8 mouse cellular contexts compared by ENCODE assay signal in the genomic region with DNA sequence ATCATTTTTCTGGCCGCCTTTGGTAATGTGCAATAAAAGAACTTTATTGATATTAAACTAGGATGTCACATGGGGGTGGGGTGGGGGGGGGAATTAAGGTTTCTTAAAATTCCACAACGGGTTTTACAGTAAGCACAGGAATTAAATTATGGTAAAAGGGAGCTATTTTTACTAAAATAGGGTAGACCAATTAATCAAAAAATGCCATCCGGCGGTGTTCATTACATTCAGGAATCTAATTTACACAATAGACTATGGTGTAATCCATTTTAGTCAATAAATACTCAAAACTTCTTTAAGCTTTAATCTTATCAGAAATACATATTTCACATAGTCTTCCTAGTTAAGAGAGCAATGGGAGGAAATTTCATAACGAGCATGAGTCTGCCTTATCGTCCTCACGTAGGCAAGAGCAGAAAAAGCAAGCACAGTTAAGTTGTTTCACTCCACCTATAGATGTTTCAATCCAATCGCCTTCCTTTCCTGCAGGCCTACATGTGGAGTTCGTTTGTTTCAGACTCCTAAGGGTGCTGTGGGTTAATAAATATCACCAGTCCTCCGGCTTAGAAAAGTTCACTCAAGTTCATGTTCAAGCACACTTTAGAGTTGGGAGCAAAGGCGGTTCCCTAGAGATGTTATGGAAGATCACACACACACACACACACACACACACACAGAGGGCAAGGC. TPM values are rescaled to one million over a fixed set of nuclear protein-coding genes. Genes with fewer than 3 reads are reported as not detected.
DNase-seq lines count a peak whose midpoint lies in the region; ATAC-seq and TF ChIP-seq lines count a peak whose summit lies in the region.

No protein-coding gene starts in this region.

- H3K4me3 ChIP-seq in hindbrain, postnatal 0 days (ENCODE audit: low read length): peak overlapping the region; percentile 99
- H3K4me3 ChIP-seq in midbrain, embryonic 16.5 days (ENCODE audit: low read depth, low read length): peak overlapping the region; percentile 99

- peak; percentile 79 for DNase-seq in kidney, adult 9 months
- no peak for DNase-seq in kidney, adult 18-20 months
- peak; percentile 23 for DNase-seq in c-Kit-positive CD71-positive TER-119-positive erythroid progenitor cells, embryonic 14.5 days (ENCODE audit: low spot score)
- no peak for DNase-seq in hindbrain, postnatal 0 days (ENCODE audit: low spot score)
- DNase-seq in layer of hippocampus, adult 8-10 months (ENCODE audit: low spot score in 2 of 2): no peak
- no peak for DNase-seq in adrenal gland, postnatal 14 days
- no peak for DNase-seq in frontal cortex, postnatal 14 days (ENCODE audit: low spot score in 2 of 2)

- H3K9me3 ChIP-seq in hindbrain, postnatal 0 days (ENCODE audit: low read length): no peaks in the 10 kb centered on the region
- no peaks in the 10 kb centered on the region for H3K9me3 ChIP-seq in midbrain, embryonic 16.5 days (replicated peaks; ENCODE audit: control insufficient read depth, low read length, poor library complexity, severe bottlenecking)

- WGBS in hindbrain, postnatal 0 days: 33% methylated on average over 11 of the region's 11 CpGs
- 36% methylated on average over 11 of the region's 11 CpGs for WGBS in midbrain, embryonic 16.5 days

- TF ChIP-seq CTCF in hindbrain, postnatal 0 days (IDR thresholded peaks at IDR 0.05; ENCODE audit: low read depth): no peak

- H3K9ac ChIP-seq in hindbrain, postnatal 0 days (replicated peaks; ENCODE audit: low read length): peak overlapping the region; percentile 94
- H3K9ac ChIP-seq in midbrain, embryonic 16.5 days (ENCODE audit: low read depth, low read length): peak overlapping the region; percentile 96

- ATAC-seq in hindbrain, postnatal 0 days: no peak
- no peak for ATAC-seq in midbrain, embryonic 16.5 days

- peak overlapping the region; percentile 100 for H3K4me2 ChIP-seq in hindbrain, postnatal 0 days (ENCODE audit: low read depth, low read length)
- H3K4me2 ChIP-seq in midbrain, embryonic 16.5 days (ENCODE audit: low read length): peak overlapping the region; percentile 93

- no peaks in the 10 kb centered on the region for H3K27me3 ChIP-seq in hindbrain, postnatal 0 days (ENCODE audit: insufficient read depth, low read length)
- no peaks in the 10 kb centered on the region; the same call in none of the 2 replicates for H3K27me3 ChIP-seq in midbrain, embryonic 16.5 days (ENCODE audit: control insufficient read depth, insufficient read depth, low read depth, low read length)

- H3K36me3 ChIP-seq in hindbrain, postnatal 0 days (ENCODE audit: insufficient read depth, low read length): no peaks in the 10 kb centered on the region
- no peaks in the 10 kb centered on the region for H3K36me3 ChIP-seq in midbrain, embryonic 16.5 days (ENCODE audit: control insufficient read depth, insufficient read depth, low read length)

- H3K27ac ChIP-seq in hindbrain, postnatal 0 days: no peak overlapping the region
- no peak overlapping the region for H3K27ac ChIP-seq in midbrain, embryonic 16.5 days (ENCODE audit: low read length)

- no peaks in the 10 kb centered on the region for H3K4me1 ChIP-seq in hindbrain, postnatal 0 days (ENCODE audit: insufficient read depth, low read length)
- peaks cover 36% of the 10 kb centered on the region for H3K4me1 ChIP-seq in midbrain, embryonic 16.5 days (ENCODE audit: control insufficient read depth, insufficient read depth, low read length)

RNA-seq across cellular contexts. Expression of gene Cux1, which starts 2.5 kb away (rescaled TPM):
- 132 and 137 TPM in 2 replicates for total RNA-seq in hindbrain, postnatal 0 days (2014; rRNA removed)
- 81.1 and 86.3 TPM in 2 replicates for polyA plus RNA-seq in hindbrain, postnatal 0 days (2015; fragmentation: Nextera tagmentation; extraction: Ambion mirVana)
- 109 and 117 TPM in 2 replicates for polyA plus RNA-seq in midbrain, embryonic 16.5 days (2015; fragmentation: Nextera tagmentation; extraction: Ambion mirVana)
- total RNA-seq in layer of hippocampus, adult 8-10 months (2022): 10 to 100 TPM; 37.3 to 53.2 (median 46.7) TPM
- 83.1 and 95.0 TPM in 2 replicates for total RNA-seq in adrenal gland, postnatal 14 days (2021)

Comparison
In these comparisons a context has a peak if more than half of its experiments do, and no peak if none do; other contexts are left out.
1. DNase-seq: peak in kidney, adult 9 months (single experiment) and c-Kit-positive CD71-positive TER-119-positive erythroid progenitor cells, embryonic 14.5 days (single experiment); none in kidney, adult 18-20 months (single experiment), hindbrain, postnatal 0 days (single experiment), layer of hippocampus, adult 8-10 months (0 of 2), adrenal gland, postnatal 14 days (single experiment) and frontal cortex, postnatal 14 days (0 of 2).